Mouse (Mus musculus) Patski (cell line): Measurements from ENCODE around the gene Stambpl1. TPM values are rescaled to one million over a fixed set of nuclear protein-coding genes. Genes with fewer than 3 reads are reported as not detected.

Experiments
- ATAC-seq: fragments of 100-300 bp; one replicate; pipeline ENCODE4 v1.8.0; 2021
- CTCF ChIA-PET: fragments of 350-600 bp; sonication (Branson Sonifier 250); formaldehyde crosslinking; loops from one replicate; lab custom pipeline; 2022; ENCODE audit warnings: inconsistent platforms; lab: Charles Lee
- POLR2A ChIA-PET: fragments of 350-600 bp; sonication (Branson Sonifier 250); formaldehyde crosslinking; loops from one replicate; lab custom pipeline; 2022; ENCODE audit warnings: antibody characterized with exemption, inconsistent platforms; lab: Charles Lee
- DNase-seq: peaks from one replicate; pipeline ENCODE4 v3.0.0-alpha.2; 2011; ENCODE audit warnings: low read depth, low spot score
- H3K27me3 ChIP-seq: fragments of 371-371 bp; one replicate; pipeline ENCODE4 v1.5.1; 2021
- CTCF ChIP-seq: fragments of 100-300 bp; IDR thresholded peaks from one replicate; pipeline ENCODE4 v1.5.1; 2021
- in situ Hi-C: fragments of 300-500 bp; cut with MboI; formaldehyde crosslinking; loops from 3 replicates; pipeline ENCODE4 v1.11.1; 2018; ENCODE audit warnings: low pct_unique_long_range_greater_than_20kb, mixed read lengths
- polyA plus RNA-seq: library from polyadenylated mRNA; unstranded; gene quantifications from one replicate; pipeline ENCODE4 v1.2.3, GENCODE M21; 2021

Gene Stambpl1
- polyA plus RNA-seq, 1 experiment from 2014 or later = 21.6 TPM

DNA sequence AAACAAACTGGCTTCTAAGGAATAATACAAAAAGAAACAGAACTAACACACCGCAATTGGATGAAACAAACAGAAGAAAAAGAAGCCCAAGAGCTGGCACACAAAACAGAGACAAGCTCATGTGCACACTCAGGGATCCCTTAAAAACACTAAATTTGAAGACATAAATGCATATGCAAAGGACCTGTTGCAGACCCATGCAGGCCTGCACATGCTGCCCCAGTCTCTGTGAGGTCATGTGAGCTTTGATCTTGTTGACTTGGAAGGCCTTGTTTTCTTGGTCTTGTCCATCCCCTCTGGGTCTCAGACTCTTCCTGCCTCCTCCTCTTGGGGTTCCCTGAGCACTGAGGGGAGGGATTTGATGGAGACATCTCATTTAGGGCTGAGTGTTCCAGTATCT, 96.7 kb downstream of the Stambpl1 start:
- POLR2A ChIA-PET = no interaction called here
- no peak for ATAC-seq
- in situ Hi-C loops = loop anchor here (5.0 kb wide), 1 partner anchor 36 kb away; no protein-coding TSS in a partner anchor

More for the DNA sequence above, 96.7 kb downstream of the Stambpl1 start:
- no peak for DNase-seq
- no peaks in the 10 kb centered on the region for H3K27me3 ChIP-seq
- CTCF ChIA-PET = interaction anchor here (1.3 to 9.1 kb wide), 3 partner anchors 9 to 44 kb away, joined by 3 to 69 read pairs (median 3); no protein-coding TSS in a partner anchor
- TF ChIP-seq CTCF = no peak

Other genes starting within 250 kb of the Stambpl1 start
- gene Lipf, start 231.0 kb upstream of the Stambpl1 start, polyA plus RNA-seq = not detected
- not detected for gene Lipk, start 183.9 kb upstream of the Stambpl1 start, polyA plus RNA-seq
- not detected for gene Lipn, start 124.9 kb upstream of the Stambpl1 start, polyA plus RNA-seq
- not detected for gene Lipm, start 91.3 kb upstream of the Stambpl1 start, polyA plus RNA-seq
- gene Ankrd22, start 26.2 kb upstream of the Stambpl1 start, polyA plus RNA-seq = 0.05 TPM
- gene Acta2, start 63.4 kb downstream of the Stambpl1 start, polyA plus RNA-seq = 787 TPM
- 21.0 TPM for gene Fas, start 98.4 kb downstream of the Stambpl1 start, polyA plus RNA-seq